Mouse (Mus musculus) embryonic facial prominence, embryonic 14.5 days (tissue): ENCODE results near the gene Pkd1l2. TPM values are rescaled to one million over a fixed set of nuclear protein-coding genes. Genes with fewer than 3 reads are reported as not detected.

Experiments used
- ATAC-seq: fragments of 200-750 bp; cut with Nextera tagmentation; 2 replicates; pipeline ENCODE4 v1.8.0; 2017; ENCODE audit warnings: low read depth, moderate number of reproducible peaks, moderate TSS enrichment
- DNase-seq: peaks from one replicate; pipeline ENCODE4 v3.0.0-alpha.2; 2015; ENCODE audit warnings: low spot score
- H3K27ac ChIP-seq: fragments of 300-500 bp; sonication (generic); replicated peaks from 2 replicates; pipeline ENCODE4 v1.5.1; 2014; ENCODE audit warnings: low read depth, mild to moderate bottlenecking, low read length, moderate library complexity
- H3K27me3 ChIP-seq: fragments of 300-500 bp; sonication (generic); replicated peaks from 2 replicates; pipeline ENCODE4 v1.6.1; 2014; ENCODE audit warnings: low read length; ENCODE audit not compliant: control insufficient read depth, insufficient read depth
- H3K36me3 ChIP-seq: fragments of 300-500 bp; sonication (generic); 2 replicates; pipeline ENCODE4 v1.6.1; 2014; ENCODE audit warnings: low read length, mixed read lengths; ENCODE audit not compliant: control insufficient read depth, insufficient read depth
- H3K4me1 ChIP-seq: fragments of 300-500 bp; sonication (generic); 2 replicates; pipeline ENCODE4 v1.6.1; 2014; ENCODE audit warnings: antibody characterized with exemption, low read length; ENCODE audit not compliant: control insufficient read depth, insufficient read depth
- H3K4me2 ChIP-seq: fragments of 300-500 bp; sonication (generic); 2 replicates; pipeline ENCODE4 v1.6.1; 2014; ENCODE audit warnings: low read depth, mild to moderate bottlenecking, low read length, moderate library complexity, mixed read lengths
- H3K4me3 ChIP-seq: fragments of 300-500 bp; sonication (generic); 2 replicates; pipeline ENCODE4 v1.5.1; 2014; ENCODE audit warnings: low read depth, mild to moderate bottlenecking, low read length
- H3K9ac ChIP-seq: fragments of 300-500 bp; sonication (generic); 2 replicates; pipeline ENCODE4 v1.6.1; 2014; ENCODE audit warnings: low read depth, mild to moderate bottlenecking, low read length, moderate library complexity, mixed read lengths
- H3K9me3 ChIP-seq: fragments of 300-500 bp; sonication (generic); 2 replicates; pipeline ENCODE4 v1.6.1; 2016; ENCODE audit warnings: low read length; ENCODE audit not compliant: control insufficient read depth
- WGBS: fragments of 180-500 bp; shearing (Covaris S2); extraction: QIAGEN DNeasy Blood & Tissue Kit; methylation state at CpG from one replicate; pipeline ENCODE4 v1.1.7; 2014; 5-methylcytosine and 5-hydroxymethylcytosine counted together
- polyA plus RNA-seq: library from polyadenylated mRNA; unstranded; fragments of >200 nt; fragmentation: Nextera tagmentation; extraction: Ambion mirVana; gene quantifications from 2 replicates; pipeline ENCODE4 v1.2.1, GENCODE M21; 2014

The Pkd1l2 gene
- polyA plus RNA-seq, 1 experiment from 2014 or later: 0.03 TPM

- no peak overlapping the region for H3K4me3 ChIP-seq
- 84% methylated on average over 7 of the region's 7 CpGs for whole genome bisulfite sequencing
- no peaks in the 10 kb centered on the region for H3K9me3 ChIP-seq
- ATAC-seq (no peak), DNase-seq (no peak)
- H3K36me3 ChIP-seq: no peaks in the 10 kb centered on the region
- H3K4me2 ChIP-seq: no peak overlapping the region
- no peaks in the 10 kb centered on the region for H3K27me3 ChIP-seq
- no peak overlapping the region for H3K9ac ChIP-seq
- no peak overlapping the region for H3K27ac ChIP-seq
- no peaks in the 10 kb centered on the region for H3K4me1 ChIP-seq
These were observed 44.8 kb downstream of the Pkd1l2 start for GRCm38 (mm10) chr8:117037374-117037935.

GRCm38 (mm10) chr8:117033393-117033792, 48.9 kb downstream of the Pkd1l2 start:
- WGBS: 68% methylated on average over 3 of the region's 3 CpGs
- Histone ChIP-seq H3K9me3 (no peaks in the 10 kb centered on the region), H3K27me3 (no peaks in the 10 kb centered on the region), H3K4me3 (no peak overlapping the region), H3K27ac (no peak overlapping the region), H3K36me3 (no peaks in the 10 kb centered on the region), H3K4me1 (no peaks in the 10 kb centered on the region), H3K4me2 (no peak overlapping the region), H3K9ac (no peak overlapping the region)
- ATAC-seq (no peak), DNase-seq (no peak)

DNA sequence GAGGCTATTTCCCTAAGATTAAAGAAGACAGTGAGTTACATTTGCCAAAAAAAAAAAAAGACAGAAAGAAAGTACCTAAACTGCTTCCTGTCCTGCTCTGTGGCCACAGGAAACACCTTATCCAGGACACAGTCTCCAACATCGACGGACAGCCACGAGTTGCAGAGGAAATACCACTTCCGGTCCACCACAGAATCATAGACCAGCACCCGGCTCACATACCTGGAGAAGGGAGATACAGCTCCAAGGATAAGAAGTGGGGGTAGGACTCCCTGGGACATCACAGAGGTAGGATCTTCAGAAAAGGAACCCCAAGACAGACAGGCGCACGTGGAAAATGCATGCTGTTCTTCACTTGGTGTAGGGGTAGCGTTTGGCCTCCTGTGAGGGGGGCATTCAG, 49.6 kb downstream of the Pkd1l2 start:
- Histone ChIP-seq H3K27ac (no peak overlapping the region), H3K9me3 (no peaks in the 10 kb centered on the region), H3K4me3 (no peak overlapping the region), H3K27me3 (no peaks in the 10 kb centered on the region), H3K4me1 (no peaks in the 10 kb centered on the region), H3K9ac (no peak overlapping the region), H3K36me3 (no peaks in the 10 kb centered on the region), H3K4me2 (no peak overlapping the region)
- 74% methylated on average over 8 of the region's 8 CpGs for WGBS
- ATAC-seq: no peak
- DNase-seq: no peak

DNA sequence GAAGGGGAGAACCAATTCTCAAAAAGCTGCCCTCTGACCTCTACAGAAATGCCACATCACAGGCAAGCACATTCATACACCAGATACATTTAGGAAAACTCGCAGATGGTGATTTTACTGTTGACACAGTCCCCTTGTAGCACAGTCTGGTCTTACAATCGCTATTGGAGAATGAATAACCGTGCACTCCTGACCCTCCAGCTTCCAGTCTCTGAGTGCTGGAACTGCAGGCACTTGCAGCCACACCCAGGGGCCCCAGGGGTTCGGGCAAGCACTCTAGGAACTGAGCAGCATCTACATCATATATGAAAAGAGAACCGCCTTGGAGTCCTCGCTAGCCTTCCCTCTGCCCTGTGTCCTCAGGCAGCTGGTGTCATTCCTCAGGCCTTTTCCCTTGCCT, 50.8 kb downstream of the Pkd1l2 start:
- Histone ChIP-seq H3K36me3 (no peaks in the 10 kb centered on the region), H3K4me1 (no peaks in the 10 kb centered on the region), H3K9ac (no peak overlapping the region), H3K4me3 (no peak overlapping the region), H3K27ac (no peak overlapping the region), H3K27me3 (no peaks in the 10 kb centered on the region), H3K9me3 (no peaks in the 10 kb centered on the region), H3K4me2 (no peak overlapping the region)
- ATAC-seq (no peak), DNase-seq (no peak)
- WGBS: 59% methylated on average over 6 of the region's 6 CpGs

- no peak overlapping the region for H3K4me2 ChIP-seq
- no peak overlapping the region for H3K9ac ChIP-seq
- DNase-seq: no peak
- no peaks in the 10 kb centered on the region for H3K4me1 ChIP-seq
- 89% methylated on average over 10 of the region's 10 CpGs for WGBS
- ATAC-seq: no peak
- no peak overlapping the region for H3K4me3 ChIP-seq
- H3K27ac ChIP-seq: no peak overlapping the region
- no peaks in the 10 kb centered on the region for H3K9me3 ChIP-seq
- H3K36me3 ChIP-seq: no peaks in the 10 kb centered on the region
- H3K27me3 ChIP-seq: no peaks in the 10 kb centered on the region
These were observed 53.6 kb downstream of the Pkd1l2 start for GRCm38 (mm10) chr8:117028686-117029085.

GRCm38 (mm10) chr8:117027601-117028000, 54.6 kb downstream of the Pkd1l2 start:
- Histone ChIP-seq H3K4me1 (no peaks in the 10 kb centered on the region), H3K9me3 (no peaks in the 10 kb centered on the region), H3K27me3 (no peaks in the 10 kb centered on the region), H3K4me2 (no peak overlapping the region), H3K27ac (no peak overlapping the region), H3K4me3 (no peak overlapping the region), H3K36me3 (no peaks in the 10 kb centered on the region), H3K9ac (no peak overlapping the region)
- WGBS: 79% methylated on average over 5 of the region's 5 CpGs
- no peak for DNase-seq
- ATAC-seq: no peak

GRCm38 (mm10) chr8:117022297-117022993, 59.8 kb downstream of the Pkd1l2 start:
- DNase-seq: peak; percentile 8
- Histone ChIP-seq H3K36me3 (no peaks in the 10 kb centered on the region), H3K27me3 (no peaks in the 10 kb centered on the region), H3K9me3 (no peaks in the 10 kb centered on the region), H3K4me2 (no peak overlapping the region), H3K27ac (no peak overlapping the region), H3K4me1 (no peaks in the 10 kb centered on the region), H3K9ac (no peak overlapping the region), H3K4me3 (no peak overlapping the region)
- no peak for ATAC-seq
- WGBS: 56% methylated on average over 1 of the region's 1 CpGs

GRCm38 (mm10) chr8:117019323-117020275, 62.6 kb downstream of the Pkd1l2 start:
- Histone ChIP-seq H3K9me3 (no peaks in the 10 kb centered on the region), H3K4me3 (no peak overlapping the region), H3K36me3 (no peaks in the 10 kb centered on the region), H3K4me2 (no peak overlapping the region), H3K9ac (no peak overlapping the region), H3K27ac (no peak overlapping the region), H3K4me1 (no peaks in the 10 kb centered on the region), H3K27me3 (no peaks in the 10 kb centered on the region)
- DNase-seq (peak; percentile 65), ATAC-seq (no peak)
- 71% methylated on average over 18 of the region's 18 CpGs for WGBS
